Mouse (Mus musculus) heart, embryonic 10.5 days (tissue): ENCODE results near the gene Fam69b. TPM values are rescaled to one million over a fixed set of nuclear protein-coding genes. Genes with fewer than 3 reads are reported as not detected.
A peak's percentile ranks its signal among the peaks of the same experiment; 100 is the strongest.

Experiments used
- DNase-seq: peaks from one replicate; pipeline ENCODE4 v3.0.0-alpha.2; 2017; ENCODE audit warnings: low spot score
- H3K27ac ChIP-seq: fragments of 300-500 bp; sonication (generic); 2 replicates; pipeline ENCODE4 v1.5.1; 2016; ENCODE audit warnings: mild to moderate bottlenecking
- H3K27me3 ChIP-seq: fragments of 300-500 bp; sonication (generic); 2 replicates; pipeline ENCODE4 v1.6.1; 2016; ENCODE audit warnings: mild to moderate bottlenecking; ENCODE audit not compliant: poor library complexity, insufficient read depth, severe bottlenecking
- H3K36me3 ChIP-seq: fragments of 300-500 bp; sonication (generic); 2 replicates; pipeline ENCODE4 v1.6.1; 2016; ENCODE audit warnings: mild to moderate bottlenecking, moderate library complexity
- H3K4me1 ChIP-seq: fragments of 300-500 bp; sonication (generic); 2 replicates; pipeline ENCODE4 v1.6.1; 2016; ENCODE audit warnings: mild to moderate bottlenecking
- H3K4me3 ChIP-seq: fragments of 300-500 bp; sonication (generic); 2 replicates; pipeline ENCODE4 v1.5.1; 2016; ENCODE audit warnings: mild to moderate bottlenecking, moderate library complexity
- H3K9me3 ChIP-seq: fragments of 300-500 bp; sonication (generic); 2 replicates; pipeline ENCODE4 v1.6.1; 2016; ENCODE audit warnings: mild to moderate bottlenecking, moderate library complexity
- WGBS: fragments of 180-500 bp; shearing (Covaris S2); methylation state at CpG from one replicate; pipeline ENCODE4 v1.1.7; 2016; 5-methylcytosine and 5-hydroxymethylcytosine counted together
- polyA plus RNA-seq: library from polyadenylated mRNA; unstranded; fragments of >200 nt; fragmentation: Nextera tagmentation; extraction: Ambion mirVana; gene quantifications from 2 replicates; pipeline ENCODE4 v1.2.1, GENCODE M21; 2016

Gene Fam69b
- polyA plus RNA-seq, 1 experiment from 2014 or later: 18.2 TPM

DNA sequence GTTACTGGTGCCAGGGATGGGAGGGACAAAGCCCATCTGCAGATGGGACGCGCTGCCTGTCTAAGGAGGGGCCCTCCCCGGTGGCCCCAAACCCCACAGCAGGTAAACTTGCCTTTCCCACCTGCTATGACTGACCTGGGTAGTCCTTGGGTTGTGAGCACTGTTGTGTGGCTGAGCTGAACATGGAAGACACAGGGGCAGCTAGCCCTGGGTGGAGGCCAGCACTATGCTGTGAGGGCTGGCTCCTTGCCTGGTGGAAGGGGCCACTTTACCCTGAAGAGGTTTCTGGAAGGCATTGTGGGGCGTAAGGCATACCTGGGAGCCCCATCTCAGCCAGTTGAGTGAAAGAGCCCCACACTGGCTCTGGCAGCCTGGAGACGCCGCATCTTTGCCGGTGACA lies 37.3 kb upstream of the Fam69b start:
- Histone ChIP-seq H3K27ac (no peak overlapping the region), H3K9me3 (no peaks in the 10 kb centered on the region), H3K36me3 (peaks cover 66% of the 10 kb centered on the region), H3K4me3 (no peak overlapping the region), H3K27me3 (no peaks in the 10 kb centered on the region), H3K4me1 (peaks cover 46% of the 10 kb centered on the region)
- 91% methylated on average over 7 of the region's 7 CpGs for WGBS
- DNase-seq: no peak

DNA sequence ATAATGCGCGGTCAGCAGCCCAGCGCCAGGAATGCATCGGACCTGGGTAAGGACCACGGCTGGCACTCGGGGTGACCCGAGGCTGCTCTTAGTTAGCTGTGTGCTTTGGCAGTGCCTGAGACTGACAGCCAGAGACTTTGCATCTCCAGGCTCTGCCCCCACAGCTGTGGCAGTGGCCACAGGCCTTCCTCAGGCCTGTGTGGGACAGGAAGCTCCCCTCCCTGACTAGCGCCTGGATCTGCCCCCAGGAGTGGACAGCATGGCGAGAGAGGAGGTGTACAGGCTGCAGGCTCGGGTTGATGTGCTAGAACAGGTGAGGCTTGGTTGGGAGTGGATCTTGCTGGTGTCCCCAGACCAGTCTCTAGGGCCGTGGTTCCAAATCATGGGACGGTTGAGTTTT lies 36.8 kb upstream of the Fam69b start:
- Histone ChIP-seq H3K9me3 (no peaks in the 10 kb centered on the region), H3K27me3 (no peaks in the 10 kb centered on the region), H3K27ac (0 out of 2 replicates have a peak overlapping the region, but pooled peaks have one; percentile 14), H3K4me1 (peaks cover 43% of the 10 kb centered on the region), H3K4me3 (no peak overlapping the region), H3K36me3 (peaks cover 70% of the 10 kb centered on the region)
- DNase-seq: no peak
- 85% methylated on average over 12 of the region's 12 CpGs for WGBS

DNA sequence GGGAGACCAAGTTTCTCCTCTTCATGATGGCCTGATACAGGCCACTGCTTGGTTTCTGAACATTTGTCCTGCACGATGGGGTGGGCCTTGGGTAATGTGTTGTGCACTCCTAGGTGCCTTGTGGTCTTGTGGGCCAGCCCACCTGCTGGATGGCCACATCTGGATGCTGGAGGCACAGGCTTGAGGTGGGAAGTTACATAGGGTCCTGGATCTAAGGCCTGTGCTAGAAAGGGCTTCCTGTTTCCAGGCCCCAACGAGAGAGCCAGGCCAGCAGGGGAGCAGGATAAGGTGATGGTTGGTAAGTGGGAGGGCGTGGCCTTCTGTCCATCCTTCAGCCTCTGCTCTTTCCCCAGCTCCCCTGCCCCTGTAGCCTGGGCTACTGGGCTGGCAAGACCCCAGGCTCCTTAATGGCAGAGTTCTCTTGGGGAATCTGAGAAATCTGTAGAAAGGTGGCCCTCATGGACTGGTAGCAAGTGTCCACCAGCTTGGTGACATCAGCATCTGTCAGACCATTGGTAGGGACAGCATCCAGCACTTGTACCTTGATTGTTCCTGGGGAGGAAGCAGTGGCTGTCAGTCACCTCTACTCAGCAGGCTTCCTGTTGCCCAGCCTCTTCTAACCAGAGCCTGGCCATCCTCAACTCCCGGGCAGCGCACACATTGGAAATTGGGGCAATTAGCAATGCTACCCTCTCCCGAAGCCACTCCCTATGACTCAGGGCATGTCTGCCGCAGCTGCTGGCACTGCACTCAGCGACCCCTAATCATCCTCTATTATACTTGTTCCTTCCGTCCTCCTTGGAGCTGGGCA lies 34.8 kb upstream of the Fam69b start:
- H3K4me3 ChIP-seq: no peak overlapping the region
- no peak overlapping the region for H3K27ac ChIP-seq
- no peak for DNase-seq
- H3K36me3 ChIP-seq: peaks cover 59% of the 10 kb centered on the region
- H3K4me1 ChIP-seq: peaks cover 23% of the 10 kb centered on the region
- H3K27me3 ChIP-seq: no peaks in the 10 kb centered on the region
- no peaks in the 10 kb centered on the region for H3K9me3 ChIP-seq
- 58% methylated on average over 9 of the region's 9 CpGs for WGBS

DNA sequence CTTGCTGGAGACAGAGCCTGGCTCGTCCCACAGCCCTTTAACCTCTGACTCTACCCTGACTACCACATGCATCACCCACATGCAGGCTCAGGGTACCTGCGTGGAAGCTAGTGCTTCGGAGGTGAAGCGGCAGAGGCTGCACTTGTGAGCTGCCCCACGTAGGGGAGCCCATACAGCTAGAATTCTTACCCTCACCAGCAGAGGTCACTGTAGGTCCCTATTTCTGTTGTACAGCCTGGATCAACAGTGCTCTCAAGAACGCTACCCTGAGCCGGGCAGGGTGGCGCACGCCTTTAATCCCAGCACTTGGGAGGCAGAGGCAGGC lies 34.3 kb upstream of the Fam69b start:
- H3K27ac ChIP-seq: no peak overlapping the region
- no peak overlapping the region for H3K4me3 ChIP-seq
- no peaks in the 10 kb centered on the region for H3K27me3 ChIP-seq
- peaks cover 54% of the 10 kb centered on the region for H3K36me3 ChIP-seq
- no peak for DNase-seq
- no peaks in the 10 kb centered on the region for H3K9me3 ChIP-seq
- 59% methylated on average over 9 of the region's 9 CpGs for WGBS
- H3K4me1 ChIP-seq: peaks cover 17% of the 10 kb centered on the region

DNA sequence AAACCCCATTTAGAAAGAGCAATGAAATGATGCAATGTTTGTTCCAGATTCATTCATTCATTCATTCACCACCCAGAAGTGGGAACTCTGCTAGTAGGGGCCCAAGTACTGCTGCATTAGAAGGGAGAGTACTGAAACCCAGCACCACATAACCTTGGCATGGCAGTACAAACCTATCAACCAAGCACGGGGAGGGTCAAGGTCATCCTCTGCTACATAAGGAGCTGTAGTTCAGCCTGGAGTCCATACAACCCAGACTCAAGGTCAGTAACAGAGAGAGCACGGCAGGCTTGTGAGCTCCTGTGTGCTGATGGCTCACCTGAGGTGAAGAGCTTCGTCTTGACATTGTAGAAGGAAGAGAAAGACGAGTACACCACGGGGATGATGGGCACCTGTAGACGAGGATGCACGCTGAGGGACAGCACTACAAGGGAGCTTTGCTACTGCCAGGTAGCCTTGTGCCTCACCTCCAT lies 33.8 kb upstream of the Fam69b start:
- 79% methylated on average over 7 of the region's 7 CpGs for WGBS
- Histone ChIP-seq H3K9me3 (no peaks in the 10 kb centered on the region), H3K27me3 (no peaks in the 10 kb centered on the region), H3K4me3 (no peak overlapping the region), H3K36me3 (peaks cover 53% of the 10 kb centered on the region), H3K4me1 (peaks cover 14% of the 10 kb centered on the region; the same call in 1 of the 2 replicates), H3K27ac (no peak overlapping the region)
- no peak for DNase-seq

DNA sequence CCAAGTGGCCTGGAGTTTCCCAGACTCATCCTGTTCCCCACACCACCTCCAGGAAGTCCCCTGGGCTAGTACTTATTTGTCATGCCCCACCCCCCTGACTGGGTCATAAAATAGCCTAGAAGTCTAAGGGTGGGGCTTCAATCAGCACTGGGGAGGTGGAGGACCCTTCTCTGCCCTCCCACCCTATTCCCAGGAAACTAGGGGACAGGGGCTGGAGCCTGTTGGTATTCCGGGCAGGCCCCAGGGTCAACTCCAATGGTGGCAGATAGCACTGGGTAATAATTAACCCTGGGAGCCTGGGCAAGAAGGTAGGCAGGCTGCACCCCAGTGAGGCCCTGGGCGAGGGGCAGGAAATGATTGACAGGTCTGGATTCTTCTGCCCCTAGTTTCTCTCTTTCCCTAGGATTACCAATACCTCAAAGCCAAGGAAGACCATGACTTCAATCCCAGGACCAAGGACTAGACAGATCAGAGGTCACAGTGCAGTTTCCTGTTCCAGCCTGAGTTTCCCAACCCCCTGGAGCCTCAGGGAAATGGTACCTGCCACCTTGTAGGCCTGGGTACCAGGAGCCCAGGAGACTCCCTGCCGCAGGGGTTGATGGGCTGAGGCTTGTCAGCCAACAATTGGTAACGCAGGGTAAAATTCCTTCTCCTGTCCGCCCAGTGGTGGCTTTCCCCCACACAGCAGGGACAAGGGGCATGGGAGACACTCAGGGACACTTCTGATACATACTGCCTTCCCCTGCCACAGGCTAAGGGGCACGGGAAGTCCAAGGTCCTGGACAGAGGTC lies 33.1 kb upstream of the Fam69b start:
- no peaks in the 10 kb centered on the region for H3K9me3 ChIP-seq
- H3K27me3 ChIP-seq: no peaks in the 10 kb centered on the region
- H3K4me1 ChIP-seq: peaks cover 11% of the 10 kb centered on the region; the same call in 1 of the 2 replicates
- H3K36me3 ChIP-seq: peaks cover 53% of the 10 kb centered on the region
- no peak for DNase-seq
- no peak overlapping the region for H3K27ac ChIP-seq
- H3K4me3 ChIP-seq: no peak overlapping the region
- WGBS: 75% methylated on average over 6 of the region's 6 CpGs

DNA sequence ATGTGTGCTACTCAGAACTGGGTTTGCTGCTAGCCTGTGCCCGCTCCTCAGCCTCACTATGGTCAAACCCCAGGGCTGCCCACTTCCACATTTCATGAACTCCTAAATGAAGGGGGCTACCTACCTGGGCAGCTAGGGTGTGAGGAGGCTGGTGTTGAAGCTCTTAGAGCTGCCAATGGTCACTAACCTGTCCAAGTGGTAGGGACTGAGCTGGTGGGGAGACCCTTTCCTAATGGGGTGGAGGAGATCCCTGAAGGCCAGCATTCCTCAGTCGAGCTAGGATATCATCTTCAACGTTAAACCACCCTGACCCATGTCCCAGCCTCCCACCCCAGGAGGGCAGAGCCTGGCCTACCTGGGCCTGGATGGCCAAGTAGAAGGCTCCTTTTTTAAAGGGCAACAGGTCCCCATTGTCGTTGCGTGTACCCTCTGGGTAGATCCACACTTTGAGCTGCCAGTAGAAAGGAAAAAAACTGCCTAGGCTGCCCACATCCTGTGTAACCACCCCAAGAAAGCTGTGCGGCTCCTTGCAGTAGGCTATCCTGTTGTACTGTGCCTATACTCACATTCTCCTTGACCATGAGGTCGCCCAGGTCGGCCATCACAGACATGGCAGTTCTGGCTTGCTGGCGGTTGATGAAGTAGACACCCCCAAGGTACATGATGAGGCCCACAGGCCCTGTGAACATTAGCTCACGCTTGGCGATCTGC lies 32.4 kb upstream of the Fam69b start:
- Histone ChIP-seq H3K27ac (no peak overlapping the region), H3K9me3 (no peaks in the 10 kb centered on the region), H3K27me3 (no peaks in the 10 kb centered on the region), H3K4me1 (peaks cover 16% of the 10 kb centered on the region; the same call in 1 of the 2 replicates), H3K36me3 (peaks cover 45% of the 10 kb centered on the region), H3K4me3 (no peak overlapping the region)
- no peak for DNase-seq
- WGBS: 75% methylated on average over 11 of the region's 11 CpGs

DNA sequence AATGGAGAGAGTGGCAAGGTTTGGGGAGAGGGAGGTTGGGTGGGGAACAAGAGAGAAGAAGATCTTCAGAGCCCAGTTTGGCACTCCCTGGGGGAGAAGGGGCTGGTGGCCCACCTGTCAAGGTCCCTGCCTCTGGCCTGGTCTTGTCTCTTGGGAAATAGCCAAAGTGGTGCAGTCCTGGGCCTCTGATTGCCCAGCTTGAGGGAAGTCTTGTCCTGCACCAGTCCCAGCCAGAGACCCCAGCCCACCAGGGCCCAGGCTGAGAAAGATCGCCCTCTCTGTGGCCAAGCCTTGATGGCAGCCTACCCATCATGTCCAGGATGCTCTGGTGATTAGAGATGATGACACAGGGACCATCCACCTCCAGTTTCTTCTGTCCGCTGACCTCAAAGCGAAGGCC lies 31.4 kb upstream of the Fam69b start:
- 0 out of 2 replicates have a peak, but pooled peaks cover 6% of the 10 kb centered on the region for H3K4me1 ChIP-seq
- H3K27ac ChIP-seq: no peak overlapping the region
- no peak overlapping the region for H3K4me3 ChIP-seq
- H3K27me3 ChIP-seq: no peaks in the 10 kb centered on the region
- no peak for DNase-seq
- no peaks in the 10 kb centered on the region for H3K9me3 ChIP-seq
- 88% methylated on average over 3 of the region's 3 CpGs for WGBS
- H3K36me3 ChIP-seq: peaks cover 35% of the 10 kb centered on the region

DNA sequence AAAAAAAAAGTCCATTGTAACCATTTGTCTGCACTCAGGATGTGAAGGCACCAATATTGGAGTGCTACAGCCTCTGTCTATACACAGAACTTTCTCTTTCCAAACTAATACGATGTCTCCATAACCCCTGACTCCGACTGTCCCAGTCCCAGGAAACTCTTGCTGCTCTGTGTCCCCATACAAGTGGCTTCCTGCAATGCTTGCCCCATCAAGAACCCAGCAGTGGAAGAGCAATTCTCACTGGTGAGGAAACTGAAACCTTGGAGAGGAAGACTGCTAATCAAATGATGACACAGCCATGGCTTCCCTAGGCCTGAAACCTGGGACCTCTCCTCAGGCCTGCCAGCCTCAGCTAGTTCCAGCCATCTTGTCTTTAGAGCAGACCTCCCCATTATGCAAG lies 30.4 kb upstream of the Fam69b start:
- 85% methylated on average over 2 of the region's 2 CpGs for WGBS
- Histone ChIP-seq H3K4me1 (peaks cover 8% of the 10 kb centered on the region), H3K27ac (no peak overlapping the region), H3K4me3 (no peak overlapping the region), H3K36me3 (peaks cover 26% of the 10 kb centered on the region), H3K9me3 (no peaks in the 10 kb centered on the region), H3K27me3 (peaks cover 5% of the 10 kb centered on the region)
- no peak for DNase-seq

DNA sequence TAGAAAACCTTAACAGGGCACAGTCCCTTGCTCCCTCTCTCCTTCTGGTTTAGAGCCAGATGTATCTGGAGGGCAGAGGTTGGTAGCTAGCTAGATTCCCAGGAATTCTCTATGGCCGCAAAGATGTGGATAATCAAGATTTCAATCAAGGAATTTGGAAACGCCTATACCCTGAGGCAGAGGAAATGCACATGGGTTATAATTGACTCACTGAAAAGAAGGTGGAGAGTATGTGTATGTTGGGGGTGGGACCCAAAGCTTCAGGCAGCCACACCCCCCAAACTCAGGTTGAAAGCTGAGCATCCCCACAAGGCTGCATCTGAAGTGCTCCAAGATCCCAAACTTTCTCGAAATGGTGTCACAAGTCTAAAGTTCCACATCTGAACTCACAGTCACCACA lies 29.8 kb upstream of the Fam69b start:
- H3K4me3 ChIP-seq: no peak overlapping the region
- peaks cover 15% of the 10 kb centered on the region for H3K4me1 ChIP-seq
- peaks cover 20% of the 10 kb centered on the region for H3K36me3 ChIP-seq
- no peak overlapping the region for H3K27ac ChIP-seq
- no peaks in the 10 kb centered on the region for H3K9me3 ChIP-seq
- 72% methylated on average over 3 of the region's 3 CpGs for WGBS
- H3K27me3 ChIP-seq: peaks cover 8% of the 10 kb centered on the region
- no peak for DNase-seq

DNA sequence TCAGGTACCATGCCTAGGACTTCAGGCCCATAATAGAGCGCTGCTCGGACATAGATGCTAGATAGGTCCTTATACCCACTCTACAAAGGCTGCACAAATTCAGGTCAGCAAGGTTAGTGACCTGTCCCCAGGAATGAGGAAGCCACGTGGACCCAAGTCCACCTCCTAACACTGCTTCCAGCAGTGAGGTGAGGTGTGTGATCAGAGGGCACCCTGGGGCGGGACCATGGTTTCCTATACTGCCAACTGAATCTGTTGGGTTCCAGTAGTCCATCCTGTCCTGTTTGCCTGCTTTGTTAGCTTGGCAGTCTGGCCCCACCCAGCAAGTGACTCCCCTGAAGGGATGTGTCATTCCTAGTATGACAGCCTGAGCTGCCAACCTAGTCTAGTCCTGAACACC lies 28.3 kb upstream of the Fam69b start:
- no peak for DNase-seq
- Histone ChIP-seq H3K27ac (no peak overlapping the region), H3K27me3 (peaks cover 8% of the 10 kb centered on the region), H3K4me3 (no peak overlapping the region), H3K4me1 (peaks cover 27% of the 10 kb centered on the region), H3K36me3 (peaks cover 9% of the 10 kb centered on the region), H3K9me3 (no peaks in the 10 kb centered on the region)
- WGBS: 88% methylated on average over 4 of the region's 4 CpGs

DNA sequence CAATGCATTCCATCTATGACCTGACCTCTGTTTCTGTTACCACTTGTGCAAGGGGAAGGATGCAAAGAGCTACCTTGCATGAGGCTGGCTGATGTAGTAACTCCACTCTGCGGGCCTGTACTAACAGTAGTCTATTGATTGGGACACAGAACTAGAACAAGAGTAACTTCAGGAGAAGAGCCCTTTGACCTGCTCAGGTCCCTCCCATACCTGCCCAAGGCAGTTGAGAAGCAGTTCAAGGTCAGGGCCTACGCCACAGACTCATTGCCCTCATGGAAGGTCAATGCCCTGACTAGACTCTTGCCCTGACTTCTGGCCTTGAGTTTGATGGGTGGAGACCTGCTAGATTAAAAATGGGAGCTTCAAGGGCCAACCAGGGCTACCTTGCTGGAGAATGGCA lies 27.6 kb upstream of the Fam69b start:
- peaks cover 6% of the 10 kb centered on the region; the same call in 1 of the 2 replicates for H3K36me3 ChIP-seq
- H3K4me1 ChIP-seq: peaks cover 27% of the 10 kb centered on the region
- DNase-seq: no peak
- no peaks in the 10 kb centered on the region for H3K9me3 ChIP-seq
- H3K27ac ChIP-seq: no peak overlapping the region
- 93% methylated on average over 2 of the region's 2 CpGs for WGBS
- peaks cover 8% of the 10 kb centered on the region for H3K27me3 ChIP-seq
- no peak overlapping the region for H3K4me3 ChIP-seq

DNA sequence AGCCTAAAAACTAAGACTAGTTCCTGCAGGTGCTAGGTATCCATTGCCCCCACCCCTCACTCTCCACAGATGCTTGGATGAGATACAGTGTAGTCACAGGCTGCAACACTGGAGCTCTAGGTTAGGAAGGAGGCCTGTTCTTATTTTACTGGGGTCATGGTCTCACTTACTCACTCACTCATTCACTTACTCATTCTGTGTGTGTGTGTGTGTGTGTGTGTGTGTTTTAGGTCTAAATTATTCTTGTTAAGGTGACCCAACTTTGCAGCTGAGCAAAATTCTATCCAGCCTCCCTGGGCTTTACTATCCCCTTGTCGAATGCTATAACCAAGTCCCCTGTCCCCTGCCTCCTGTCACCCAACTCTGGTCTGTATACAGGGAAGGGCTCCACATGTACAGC lies 26.7 kb upstream of the Fam69b start:
- H3K9me3 ChIP-seq: no peaks in the 10 kb centered on the region
- WGBS: 78% methylated on average over 1 of the region's 1 CpGs
- peaks cover 8% of the 10 kb centered on the region for H3K27me3 ChIP-seq
- peaks cover 34% of the 10 kb centered on the region for H3K4me1 ChIP-seq
- no peaks in the 10 kb centered on the region; the same call in 1 of the 2 replicates for H3K36me3 ChIP-seq
- no peak overlapping the region for H3K27ac ChIP-seq
- H3K4me3 ChIP-seq: no peak overlapping the region
- DNase-seq: no peak
